21 mouse cellular contexts compared by ENCODE assay signal in the genomic region with DNA sequence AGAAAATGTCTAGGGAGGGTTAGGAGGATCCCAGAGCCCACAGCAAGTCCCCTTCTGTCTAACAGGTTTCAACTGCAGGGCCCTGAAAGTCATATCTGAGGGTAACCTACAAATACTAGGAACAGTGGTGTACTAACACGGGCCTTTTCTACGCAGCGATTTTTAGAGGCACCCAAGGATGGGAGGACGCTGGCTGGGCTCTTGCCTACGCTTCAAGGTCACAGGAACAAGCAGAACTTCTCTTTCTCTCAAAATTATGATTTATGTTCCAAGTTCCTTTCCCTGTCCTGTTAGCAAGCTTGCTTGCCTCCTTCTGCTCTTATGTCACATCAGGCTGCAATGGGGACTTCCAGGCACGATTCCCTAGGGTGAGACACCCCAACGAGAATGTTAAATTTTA.
DNase-seq lines count a peak whose midpoint lies in the region; ATAC-seq and TF ChIP-seq lines count a peak whose summit lies in the region.
"Had no signal": no experiment of that assay in that cellular context is flagged by ENCODE, and none has a peak within 500 bp of the region (broad histone marks: within the 10 kb centered on the region; RNA-seq: fewer than 3 reads in every experiment).

No protein-coding gene starts in this region.

- TF ChIP-seq POLR2A in CH12.LX (IDR thresholded peaks at IDR 0.05; ENCODE audit: low read depth, low read length), result no peak
- no peak for TF ChIP-seq POLR2A in bone marrow macrophage, adult 2 months (IDR thresholded peaks at IDR 0.05; ENCODE audit: borderline replicate concordance, low read depth, low read length)

- TF ChIP-seq EP300 in CH12.LX (IDR thresholded peaks at IDR 0.05; ENCODE audit: low read length), result no peak

- 60% methylated on average over 7 of the region's 7 CpGs for WGBS in liver, embryonic 11.5 days
- WGBS in macrophage (ENCODE audit: missing documents), result 6% methylated on average over 7 of the region's 7 CpGs
- 93% methylated on average over 7 of the region's 7 CpGs for WGBS in forebrain, embryonic 11.5 days

- peak overlapping the region; percentile 55 for H3K4me2 ChIP-seq in liver, embryonic 11.5 days
- peak overlapping the region; percentile 48 for H3K4me2 ChIP-seq in CH12.LX (ENCODE audit: insufficient read depth, low read depth, poor library complexity, severe bottlenecking)
- no peak overlapping the region for H3K4me2 ChIP-seq in forebrain, embryonic 11.5 days (ENCODE audit: low read depth, low read length, severe bottlenecking)
- H3K4me2 ChIP-seq: embryonic facial prominence, embryonic 12.5 days; forebrain, embryonic 12.5 days; hindbrain, embryonic 15.5 days; limb, embryonic 13.5 days; midbrain, embryonic 15.5 days; neural tube, embryonic 12.5 days had no signal

- no peaks in the 10 kb centered on the region for H3K27me3 ChIP-seq in liver, embryonic 11.5 days (replicated peaks; ENCODE audit: control insufficient read depth, insufficient read depth, low read length)
- H3K27me3 ChIP-seq in CH12.LX (replicated peaks), result no peaks in the 10 kb centered on the region
- H3K27me3 ChIP-seq in forebrain, embryonic 11.5 days (ENCODE audit: control insufficient read depth, insufficient read depth, low read length), result no peaks in the 10 kb centered on the region
- H3K27me3 ChIP-seq: embryonic facial prominence, embryonic 12.5 days; forebrain, embryonic 12.5 days; hindbrain, embryonic 15.5 days; limb, embryonic 13.5 days; midbrain, embryonic 15.5 days; neural tube, embryonic 12.5 days had no signal

- no peak for ATAC-seq in liver, embryonic 11.5 days (replicated peaks; ENCODE audit: low FRiP score)
- ATAC-seq in forebrain, embryonic 11.5 days (replicated peaks; ENCODE audit: low FRiP score), result no peak
- ATAC-seq: midbrain, embryonic 15.5 days had no signal

- H3K27ac ChIP-seq in liver, embryonic 11.5 days (ENCODE audit: low read depth, low read length), result peak overlapping the region; percentile 38; the same call in 1 of the 2 replicates
- peak overlapping the region; percentile 81; the same call in 1 of the 2 replicates for H3K27ac ChIP-seq in CH12.LX (ENCODE audit: insufficient read depth, low read depth)
- peak overlapping the region; percentile 90 for H3K27ac ChIP-seq in bone marrow macrophage, adult 2 months (ENCODE audit: insufficient read depth, low read depth, low read length)
- peak overlapping the region; percentile 93 for H3K27ac ChIP-seq in macrophage
- no peak overlapping the region for H3K27ac ChIP-seq in forebrain, embryonic 11.5 days (ENCODE audit: low read depth, low read length)
- H3K27ac ChIP-seq: embryonic facial prominence, embryonic 12.5 days; forebrain, embryonic 12.5 days; hindbrain, embryonic 15.5 days; layer of hippocampus, adult 2 months; limb, embryonic 13.5 days; midbrain, embryonic 15.5 days; neural tube, embryonic 12.5 days; stomach, postnatal 0 days had no signal

- in situ Hi-C loops in CH12.LX (cut with MboI; ENCODE audit: low pct_ligation_motif_present, low pct_unique_long_range_greater_than_20kb, low sequenced_read_pairs), result no loop called here

- dilution Hi-C loops in CH12.LX (cut with MboI; ENCODE audit: extremely low pct_ligation_motif_present, extremely low pct_unique_long_range_greater_than_20kb, low sequenced_read_pairs), result no loop called here

- no peak overlapping the region for H3K4me3 ChIP-seq in liver, embryonic 11.5 days (ENCODE audit: low read depth, low read length)
- peak overlapping the region in 2 of 3 experiments; percentile 49 to 60 for H3K4me3 ChIP-seq in CH12.LX (replicated peaks in 1 of 3; ENCODE audit: low read depth in 2 of 3, low read length in 2 of 3, poor library complexity in 1 of 3)
- H3K4me3 ChIP-seq in bone marrow macrophage, adult 2 months (ENCODE audit: insufficient read depth, low read length), result no peak overlapping the region
- H3K4me3 ChIP-seq in macrophage (ENCODE audit: inconsistent target), result no peak overlapping the region
- no peak overlapping the region for H3K4me3 ChIP-seq in forebrain, embryonic 11.5 days (ENCODE audit: low read depth, low read length)
- H3K4me3 ChIP-seq: embryonic facial prominence, embryonic 12.5 days; forebrain, embryonic 12.5 days; hindbrain, embryonic 15.5 days; layer of hippocampus, adult 2 months; limb, embryonic 13.5 days; midbrain, embryonic 15.5 days; neural tube, embryonic 12.5 days had no signal

- no peaks in the 10 kb centered on the region for H3K36me3 ChIP-seq in liver, embryonic 11.5 days (ENCODE audit: control insufficient read depth, insufficient read depth, low read length)
- H3K36me3 ChIP-seq in CH12.LX (replicated peaks in 1 of 2; ENCODE audit: control insufficient read depth in 1 of 2, insufficient read depth in 1 of 2, low read length in 1 of 2), result peaks cover 0 to 38% of the 10 kb centered on the region in 2 experiments
- H3K36me3 ChIP-seq in macrophage (ENCODE audit: inconsistent target), result peaks cover 9% of the 10 kb centered on the region; the same call in 1 of the 2 replicates
- H3K36me3 ChIP-seq in forebrain, embryonic 11.5 days (ENCODE audit: control insufficient read depth, insufficient read depth, low read length), result no peaks in the 10 kb centered on the region
- H3K36me3 ChIP-seq: hindbrain, embryonic 15.5 days; midbrain, embryonic 15.5 days had no signal

- TF ChIP-seq RAD21 in CH12.LX (IDR thresholded peaks at IDR 0.05; ENCODE audit: low read depth, low read length), result no peak

- no peaks in the 10 kb centered on the region for H3K79me2 ChIP-seq in CH12.LX (replicated peaks; ENCODE audit: control insufficient read depth, extremely low read depth, insufficient read depth, poor library complexity, severe bottlenecking)
- peaks cover 88% of the 10 kb centered on the region for H3K79me2 ChIP-seq in macrophage (ENCODE audit: inconsistent target)

- no peak overlapping the region for H3K9ac ChIP-seq in liver, embryonic 11.5 days (ENCODE audit: low read depth, low read length)
- H3K9ac ChIP-seq in CH12.LX (ENCODE audit: insufficient read depth, low read depth), result peak overlapping the region; percentile 35; the same call in 1 of the 2 replicates
- no peak overlapping the region for H3K9ac ChIP-seq in forebrain, embryonic 11.5 days (ENCODE audit: low read length)
- H3K9ac ChIP-seq: embryonic facial prominence, embryonic 12.5 days; forebrain, embryonic 12.5 days; hindbrain, embryonic 15.5 days; limb, embryonic 13.5 days; midbrain, embryonic 15.5 days; neural tube, embryonic 12.5 days had no signal

- H3K4me1 ChIP-seq in liver, embryonic 11.5 days (replicated peaks; ENCODE audit: control insufficient read depth, insufficient read depth, low read length), result peaks cover 47% of the 10 kb centered on the region
- peaks cover 10 to 66% of the 10 kb centered on the region in 2 experiments for H3K4me1 ChIP-seq in CH12.LX (ENCODE audit: control insufficient read depth in 1 of 2, insufficient read depth in 2 of 2)
- H3K4me1 ChIP-seq in bone marrow macrophage, adult 2 months (ENCODE audit: control insufficient read depth, insufficient read depth, low read length), result peaks cover 34% of the 10 kb centered on the region
- H3K4me1 ChIP-seq in forebrain, embryonic 11.5 days (replicated peaks; ENCODE audit: control insufficient read depth, insufficient read depth, low read length), result no peaks in the 10 kb centered on the region
- H3K4me1 ChIP-seq: midbrain, embryonic 15.5 days had no signal

- H3K9me3 ChIP-seq in liver, embryonic 11.5 days (ENCODE audit: control insufficient read depth, low read length), result no peaks in the 10 kb centered on the region
- no peaks in the 10 kb centered on the region for H3K9me3 ChIP-seq in CH12.LX (replicated peaks; ENCODE audit: low read length)
- H3K9me3 ChIP-seq in forebrain, embryonic 11.5 days (ENCODE audit: control insufficient read depth, low read length), result no peaks in the 10 kb centered on the region
- H3K9me3 ChIP-seq: embryonic facial prominence, embryonic 12.5 days; forebrain, embryonic 12.5 days; hindbrain, embryonic 15.5 days; limb, embryonic 13.5 days; midbrain, embryonic 15.5 days; neural tube, embryonic 12.5 days had no signal

- DNase-seq in liver, embryonic 11.5 days (ENCODE audit: low spot score), result no peak
- DNase-seq in liver (no peak), CH12.LX (ENCODE audit: extremely low read depth) (no peak)
- no peak for DNase-seq in urinary bladder, postnatal 10 days (ENCODE audit: low spot score)
- DNase-seq in forebrain, embryonic 11.5 days (ENCODE audit: low spot score), result no peak
- DNase-seq: cerebellum, adult 2 months; cerebellum, postnatal 25 days; kidney, adult 9 months; kidney, postnatal 25 days; layer of hippocampus, postnatal 36 days; right cerebral cortex, postnatal 14 days had no signal

- no peak for TF ChIP-seq CTCF in CH12.LX (conservative IDR thresholded peaks at IDR 0.05 in 1 of 2, IDR thresholded peaks at IDR 0.05 in 1 of 2; ENCODE audit: low read depth in 2 of 2, low read length in 2 of 2)
- TF ChIP-seq CTCF in bone marrow macrophage, adult 2 months (IDR thresholded peaks at IDR 0.05; ENCODE audit: low read depth, low read length), result no peak

TF ChIP-seq in CH12.LX, 34 proteins besides CTCF, POLR2A, EP300 and RAD21:
- no peak for TF ChIP-seq CHD1 (IDR thresholded peaks at IDR 0.05; ENCODE audit: low read depth, low read length)
- no peak for TF ChIP-seq E2F4 (IDR thresholded peaks at IDR 0.05; ENCODE audit: insufficient replicate concordance, low read depth, low read length)
- no peak for TF ChIP-seq JUND (conservative IDR thresholded peaks at IDR 0.05; ENCODE audit: low read depth, low read length)
- no peak for TF ChIP-seq ZNF384 (IDR thresholded peaks at IDR 0.05; ENCODE audit: low read depth, low read length)
- TF ChIP-seq POLR2AphosphoS2 (IDR thresholded peaks at IDR 0.05; ENCODE audit: low read depth, low read length), result no peak
- TF ChIP-seq KAT2A (IDR thresholded peaks at IDR 0.05; ENCODE audit: insufficient replicate concordance, low read length), result no peak
- no peak for TF ChIP-seq NRF1 (IDR thresholded peaks at IDR 0.05; ENCODE audit: low read depth, low read length)
- TF ChIP-seq SMC3 (IDR thresholded peaks at IDR 0.05; ENCODE audit: low read depth, low read length), result no peak
- TF ChIP-seq MXI1 (IDR thresholded peaks at IDR 0.05; ENCODE audit: low read depth, low read length), result no peak
- TF ChIP-seq MAFK (IDR thresholded peaks at IDR 0.05; ENCODE audit: insufficient replicate concordance, low read length), result no peak
- TF ChIP-seq RCOR1 (conservative IDR thresholded peaks at IDR 0.05; ENCODE audit: low read depth, low read length), result no peak
- TF ChIP-seq ZC3H11A (IDR thresholded peaks at IDR 0.05; ENCODE audit: low read depth, low read length), result no peak
- no peak for TF ChIP-seq ZKSCAN1 (IDR thresholded peaks at IDR 0.05; ENCODE audit: borderline replicate concordance, low read depth, low read length)
- no peak for TF ChIP-seq CHD2 (IDR thresholded peaks at IDR 0.05; ENCODE audit: low read length)
- TF ChIP-seq PAX5 (IDR thresholded peaks at IDR 0.05; ENCODE audit: low read length), result no peak
- no peak for TF ChIP-seq GABPA (IDR thresholded peaks at IDR 0.05; ENCODE audit: insufficient replicate concordance, low read depth, low read length)
- TF ChIP-seq UBTF (IDR thresholded peaks at IDR 0.05; ENCODE audit: low read depth, low read length), result no peak

Comparison
In these comparisons a context has a peak if more than half of its experiments do, and no peak if none do; other contexts are left out.
1. H3K4me3 ChIP-seq: peak in CH12.LX (2 of 3); none in liver, embryonic 11.5 days (single experiment), bone marrow macrophage, adult 2 months (single experiment), macrophage (single experiment) and forebrain, embryonic 11.5 days (single experiment).